Mouse (Mus musculus) hematopoietic stem cell, adult 5-6 weeks (primary cell): ENCODE data around the gene Lrrc42. TPM values are rescaled to one million over a fixed set of nuclear protein-coding genes. Genes with fewer than 3 reads are reported as not detected.

Source experiments
- ATAC-seq, 2 experiments: fragments of 125-278 bp in 1 of 2; replicated peaks in 1 of 2; 2 replicates each; pipeline ENCODE4 v1.8.0; 2016 to 2017; ENCODE audit warnings: inconsistent platforms in 2 of 2, mild to moderate bottlenecking in 2 of 2, moderate number of reproducible peaks in 2 of 2, low read depth in 1 of 2, moderate TSS enrichment in 1 of 2; ENCODE audit not compliant: low FRiP score in 2 of 2, poor library complexity in 2 of 2, severe bottlenecking in 2 of 2, insufficient read depth in 1 of 2, low TSS enrichment in 1 of 2
- total RNA-seq: library from RNA; stranded (forward); fragments of 172-1452, 232-1000 nt; gene quantifications from 2 replicates; pipeline ENCODE4 v1.2.3, GENCODE M21; 2017

Lrrc42 gene
- total RNA-seq, 1 experiment from 2014 or later = 9.1 TPM

GRCm38 (mm10) chr4:107260001-107260400 lies 6.7 kb upstream of the Lrrc42 start:
- no peak for ATAC-seq

GRCm38 (mm10) chr4:107254414-107254813 lies 1.1 kb upstream of the Lrrc42 start:
- no peak for ATAC-seq

- ATAC-seq = no peak
These were observed 810 bp downstream of the Lrrc42 start for GRCm38 (mm10) chr4:107252522-107252921.

- ATAC-seq = no peak
These were observed 2.8 kb downstream of the Lrrc42 start for GRCm38 (mm10) chr4:107250494-107250893.

- no peak for ATAC-seq
These were observed 3.9 kb downstream of the Lrrc42 start for GRCm38 (mm10) chr4:107249471-107249870.

- no peak for ATAC-seq
These were observed 5.3 kb downstream of the Lrrc42 start for GRCm38 (mm10) chr4:107248061-107248460.

- no peak for ATAC-seq
These were observed 6.2 kb downstream of the Lrrc42 start for GRCm38 (mm10) chr4:107247110-107247509.

- no peak for ATAC-seq
These were observed 7.3 kb downstream of the Lrrc42 start for GRCm38 (mm10) chr4:107246040-107246439.

GRCm38 (mm10) chr4:107245368-107245767 lies 8.0 kb downstream of the Lrrc42 start:
- ATAC-seq = no peak

- no peak for ATAC-seq
These were observed 9.7 kb downstream of the Lrrc42 start for GRCm38 (mm10) chr4:107243365-107244333.

- ATAC-seq = no peak
These were observed 13.1 kb downstream of the Lrrc42 start for GRCm38 (mm10) chr4:107240196-107240595.

- ATAC-seq = no peak
These were observed 15.1 kb downstream of the Lrrc42 start for GRCm38 (mm10) chr4:107238253-107238652.

GRCm38 (mm10) chr4:107232219-107232618 lies 21.1 kb downstream of the Lrrc42 start:
- no peak for ATAC-seq

GRCm38 (mm10) chr4:107226313-107226712 lies 27.0 kb downstream of the Lrrc42 start:
- ATAC-seq = no peak

- ATAC-seq = peak in 1 of 2 experiments; percentile 12; a peak in 1 of 4 replicates
These were observed 29.8 kb downstream of the Lrrc42 start for GRCm38 (mm10) chr4:107223225-107224204.

GRCm38 (mm10) chr4:107221524-107221923 lies 31.8 kb downstream of the Lrrc42 start:
- no peak for ATAC-seq

- ATAC-seq = peak in 1 of 2 experiments; percentile 16; a peak in 1 of 4 replicates
These were observed 35.8 kb downstream of the Lrrc42 start for GRCm38 (mm10) chr4:107217574-107217973.
